Mouse (Mus musculus) urinary bladder, postnatal 36 days (tissue): ENCODE data around the gene Marc2.

ENCODE experiments used
- DNase-seq, 2 experiments: peaks; one replicate each; pipeline ENCODE4 v3.0.0; 2022; ENCODE audit warnings: low spot score in 2 of 2, mixed read lengths in 1 of 2

Marc2 gene

GRCm38 (mm10) chr1:184808418-184809012, 37.7 kb downstream of the Marc2 start:
- DNase-seq, result no peak

GRCm38 (mm10) chr1:184807627-184808417, 38.4 kb downstream of the Marc2 start:
- DNase-seq, result peak in 1 of 2 experiments; percentile 30

DNA sequence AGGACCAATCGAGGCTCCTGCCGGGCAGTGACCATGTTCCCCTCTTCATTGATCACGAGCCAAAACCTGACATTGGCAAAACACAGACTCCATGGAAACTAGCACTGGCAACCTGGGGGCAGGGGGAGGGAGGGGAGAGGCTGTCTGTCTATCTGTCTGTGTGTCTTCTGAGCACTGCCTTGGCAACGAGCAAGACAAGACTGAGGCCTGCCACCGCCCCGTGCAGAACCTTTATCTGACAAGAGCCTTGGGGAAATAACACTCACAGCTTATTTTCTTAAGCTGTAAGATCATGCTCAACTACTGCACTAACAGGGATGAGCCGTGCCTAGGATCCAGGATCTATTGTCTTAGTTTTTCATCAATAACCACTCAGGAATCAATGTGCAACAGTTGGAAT, 39.1 kb downstream of the Marc2 start:
- no peak for DNase-seq

- DNase-seq, result no peak
Measured at GRCm38 (mm10) chr1:184805749-184806148, 40.5 kb downstream of the Marc2 start.

GRCm38 (mm10) chr1:184793163-184793876, 52.9 kb downstream of the Marc2 start:
- DNase-seq, result peak; percentile 26 to 44

- DNase-seq, result no peak
Measured at GRCm38 (mm10) chr1:184791109-184791508, 55.1 kb downstream of the Marc2 start.

GRCm38 (mm10) chr1:184786376-184787151, 59.7 kb downstream of the Marc2 start:
- no peak for DNase-seq

DNA sequence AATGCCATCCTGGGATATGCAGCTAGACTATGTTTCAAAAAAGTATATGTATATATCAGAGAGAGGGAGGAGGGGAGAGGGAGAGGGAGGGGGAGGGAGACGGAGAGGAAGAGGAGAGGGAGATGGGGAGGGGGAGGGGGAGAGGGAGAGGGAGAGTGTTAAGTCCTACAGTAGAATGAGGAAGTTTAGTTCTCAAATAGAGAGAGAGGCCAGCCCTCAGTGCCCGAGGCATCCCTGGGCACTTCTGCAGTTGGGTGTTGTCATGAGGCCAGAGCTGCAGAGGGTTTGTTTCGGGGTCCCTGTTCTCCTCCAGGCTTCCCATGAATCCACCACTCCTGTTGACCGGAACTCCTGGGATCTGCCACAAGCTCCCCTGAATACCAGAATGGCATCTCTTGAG, 62.6 kb downstream of the Marc2 start:
- DNase-seq, result no peak

- peak; percentile 38 to 39 for DNase-seq
Measured at GRCm38 (mm10) chr1:184782161-184782513, 64.1 kb downstream of the Marc2 start.

- no peak for DNase-seq
Measured at GRCm38 (mm10) chr1:184781286-184782160, 64.7 kb downstream of the Marc2 start.

- no peak for DNase-seq
Measured at GRCm38 (mm10) chr1:184778157-184778556, 68.1 kb downstream of the Marc2 start.

DNA sequence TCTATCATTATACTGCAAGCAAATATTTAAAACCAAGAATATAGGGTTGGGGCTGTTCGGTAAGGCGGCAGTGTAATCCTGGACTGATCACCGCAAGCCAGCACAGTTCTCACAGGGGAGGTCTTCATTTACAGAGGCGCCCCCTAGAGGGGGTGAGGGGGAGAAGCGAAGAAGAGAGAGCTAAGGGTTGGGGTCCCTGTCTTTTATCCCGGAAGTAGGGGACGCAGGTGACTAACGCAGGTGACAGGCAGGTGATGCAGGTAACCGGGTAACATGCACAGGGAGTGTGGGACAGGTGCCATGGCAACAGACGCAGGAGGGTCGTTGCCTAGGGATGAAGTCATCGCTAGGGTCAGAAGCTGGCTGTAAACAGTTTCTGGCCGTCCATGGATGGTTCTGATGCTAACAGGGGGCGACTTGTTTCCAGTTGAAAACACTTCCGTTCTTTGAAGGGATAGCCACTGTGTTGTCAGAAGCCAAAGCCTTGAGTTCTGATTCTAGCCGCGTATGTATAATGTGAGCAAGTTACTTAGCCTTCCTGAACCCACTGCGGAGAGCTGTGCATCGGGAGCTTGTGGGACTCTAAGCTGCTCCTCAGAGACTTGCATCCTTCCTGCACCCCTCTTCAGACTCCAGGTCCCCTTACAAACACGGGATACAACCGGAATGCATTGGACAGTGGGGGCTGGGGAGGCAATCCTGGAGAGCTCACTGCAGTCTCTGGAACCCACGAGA, 69.0 kb downstream of the Marc2 start:
- no peak for DNase-seq

- no peak for DNase-seq
Measured at GRCm38 (mm10) chr1:184775289-184775688, 71.0 kb downstream of the Marc2 start.

- DNase-seq, result no peak
Measured at GRCm38 (mm10) chr1:184771891-184772249, 74.4 kb downstream of the Marc2 start.

- DNase-seq, result peak; percentile 61 to 75
Measured at GRCm38 (mm10) chr1:184771202-184771890, 74.9 kb downstream of the Marc2 start.

DNA sequence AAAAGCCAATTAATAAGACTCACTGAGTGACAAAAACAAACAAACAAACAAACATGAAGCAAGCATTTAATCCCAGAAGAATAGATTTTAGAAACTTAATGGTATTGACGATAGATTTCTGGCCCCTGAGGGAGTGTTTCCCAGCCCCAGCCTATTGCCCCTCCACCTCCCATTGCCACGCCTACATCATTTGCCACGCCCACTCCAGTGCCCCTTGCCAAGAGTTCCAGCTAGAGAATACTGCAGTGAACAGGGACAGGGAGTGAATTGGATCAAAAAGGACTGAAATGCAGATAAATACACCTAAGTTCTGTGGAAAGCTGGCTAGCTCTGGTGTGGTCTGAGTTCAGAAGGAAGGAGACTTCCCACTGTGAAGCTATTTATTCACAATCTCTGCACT, 82.4 kb downstream of the Marc2 start:
- DNase-seq, result peak in 1 of 2 experiments; percentile 29
